Mouse (Mus musculus) liver (tissue): Measurements from ENCODE around the gene Cdk5r2.
A peak's percentile ranks its signal among the peaks of the same experiment; 100 is the strongest.

Experiments used
- DNase-seq: peaks from one replicate; pipeline ENCODE4 v3.0.0-alpha.2; 2020; ENCODE audit warnings: mixed read lengths

Cdk5r2 gene

DNA sequence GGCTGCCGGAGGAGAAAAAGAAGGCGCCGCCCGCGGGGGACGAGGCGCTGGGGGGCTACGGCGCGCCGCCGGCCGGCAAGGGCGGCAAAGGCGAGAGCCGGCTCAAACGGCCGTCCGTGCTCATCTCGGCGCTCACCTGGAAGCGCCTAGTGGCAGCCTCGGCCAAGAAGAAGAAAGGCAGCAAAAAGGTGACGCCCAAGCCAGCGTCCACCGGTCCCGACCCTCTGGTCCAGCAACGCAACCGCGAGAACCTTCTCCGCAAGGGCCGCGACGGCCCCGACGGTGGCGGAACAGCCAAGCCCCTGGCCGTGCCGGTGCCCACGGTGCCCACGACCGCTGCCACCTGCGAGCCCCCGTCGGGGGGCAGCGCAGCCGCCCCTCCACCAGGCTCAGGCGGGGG lies 422 bp downstream of the Cdk5r2 start:
- no peak for DNase-seq

DNA sequence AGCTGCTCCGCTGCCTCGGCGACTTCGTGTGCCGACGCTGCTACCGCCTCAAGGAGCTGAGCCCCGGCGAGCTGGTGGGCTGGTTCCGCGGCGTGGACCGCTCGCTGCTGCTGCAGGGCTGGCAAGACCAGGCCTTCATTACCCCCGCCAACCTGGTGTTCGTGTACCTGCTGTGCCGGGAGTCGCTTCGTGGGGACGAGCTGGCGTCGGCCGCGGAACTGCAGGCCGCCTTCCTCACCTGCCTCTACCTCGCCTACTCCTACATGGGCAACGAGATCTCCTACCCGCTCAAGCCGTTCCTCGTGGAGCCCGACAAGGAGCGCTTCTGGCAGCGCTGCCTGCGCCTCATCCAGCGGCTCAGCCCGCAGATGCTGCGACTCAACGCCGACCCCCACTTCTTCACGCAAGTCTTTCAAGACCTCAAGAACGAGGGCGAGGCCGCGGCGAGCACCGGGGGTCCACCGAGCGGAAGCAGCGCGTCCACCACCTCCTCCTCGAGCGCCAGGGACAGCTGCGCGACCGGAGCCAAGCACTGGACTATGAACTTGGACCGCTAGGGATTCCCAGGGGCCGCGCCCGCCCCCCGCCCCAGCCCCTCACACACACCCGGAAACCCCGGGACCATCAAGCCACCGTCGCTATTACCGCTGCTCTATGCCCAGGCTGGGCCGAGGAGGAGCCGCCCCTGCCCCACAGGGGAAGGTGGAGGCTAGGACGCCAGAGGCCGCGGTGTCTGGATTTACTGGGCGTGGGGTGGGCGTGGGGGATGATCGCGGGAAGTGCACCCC lies 1.1 kb downstream of the Cdk5r2 start:
- no peak for DNase-seq

DNA sequence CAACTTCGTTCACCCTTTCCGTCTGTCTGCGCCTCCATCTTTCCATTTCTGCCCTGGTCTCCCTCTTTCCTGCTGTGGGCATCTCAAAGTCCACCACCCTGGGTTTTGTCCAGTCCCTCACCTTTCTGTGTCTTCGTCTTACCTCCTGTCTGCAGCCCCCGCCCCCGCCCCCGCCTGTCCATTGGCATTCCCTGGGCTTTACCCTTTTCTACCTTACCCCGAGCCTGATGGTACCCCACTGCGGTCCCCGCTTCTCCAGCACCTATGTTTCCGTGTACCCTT lies 1.6 kb downstream of the Cdk5r2 start:
- no peak for DNase-seq

DNA sequence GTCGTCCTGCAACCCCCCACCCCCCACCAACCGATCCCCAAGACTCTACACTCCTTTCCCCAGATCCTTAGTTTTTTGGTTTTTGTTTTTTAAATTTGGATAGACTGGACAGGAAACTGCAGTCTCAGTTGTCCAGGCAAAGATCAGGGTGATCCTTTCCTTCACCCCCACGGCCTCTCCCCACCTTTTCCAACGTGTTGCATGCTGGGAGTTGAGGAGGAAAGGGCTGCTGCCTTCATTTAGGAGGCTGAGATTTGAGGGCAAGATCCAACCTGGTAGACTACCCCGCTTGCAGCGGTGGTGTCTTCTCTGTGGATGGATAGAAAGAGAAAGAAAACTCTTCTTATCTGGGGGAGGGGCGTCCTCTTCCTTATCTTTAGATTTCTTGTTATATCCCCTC lies 2.1 kb downstream of the Cdk5r2 start:
- no peak for DNase-seq

DNA sequence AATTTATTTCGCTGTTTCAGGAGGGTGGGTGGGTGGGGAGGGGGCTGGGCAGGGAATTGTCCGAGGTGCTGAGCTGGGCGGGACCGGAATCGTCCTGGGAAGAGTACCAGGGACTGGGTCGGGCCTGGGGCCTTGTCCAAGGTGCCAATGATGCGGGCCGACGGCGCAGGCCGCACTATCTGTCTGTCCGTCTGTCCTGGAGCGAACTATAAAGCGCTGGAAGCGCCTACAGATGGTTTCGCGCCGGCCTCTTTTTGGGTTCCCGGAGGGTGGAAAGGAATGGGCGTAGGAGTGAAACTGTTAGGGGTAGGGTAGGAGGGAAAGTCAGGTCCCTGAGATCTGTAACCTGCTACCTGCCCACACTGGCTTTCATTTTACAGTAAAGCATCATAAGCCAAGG lies 2.5 kb downstream of the Cdk5r2 start:
- no peak for DNase-seq

DNA sequence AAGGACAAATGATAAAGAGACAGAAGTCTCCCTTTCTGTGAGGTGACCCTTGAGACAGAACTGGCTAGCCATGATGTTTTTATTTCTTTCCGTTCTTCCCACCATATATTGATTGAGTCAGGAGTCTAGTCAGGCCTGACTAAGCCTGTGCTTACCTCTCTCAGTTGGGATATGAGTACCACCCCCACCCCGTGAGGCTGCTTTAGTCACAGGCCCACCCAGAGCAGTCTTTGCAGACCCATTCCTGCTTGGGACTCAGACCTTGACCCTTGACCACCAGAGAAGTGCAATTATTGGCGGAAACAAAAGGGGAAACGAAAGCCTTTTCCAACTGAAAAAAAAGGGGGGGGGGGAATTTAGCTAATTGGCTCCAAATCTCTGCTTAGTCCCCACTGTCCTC lies 2.9 kb downstream of the Cdk5r2 start:
- no peak for DNase-seq

DNA sequence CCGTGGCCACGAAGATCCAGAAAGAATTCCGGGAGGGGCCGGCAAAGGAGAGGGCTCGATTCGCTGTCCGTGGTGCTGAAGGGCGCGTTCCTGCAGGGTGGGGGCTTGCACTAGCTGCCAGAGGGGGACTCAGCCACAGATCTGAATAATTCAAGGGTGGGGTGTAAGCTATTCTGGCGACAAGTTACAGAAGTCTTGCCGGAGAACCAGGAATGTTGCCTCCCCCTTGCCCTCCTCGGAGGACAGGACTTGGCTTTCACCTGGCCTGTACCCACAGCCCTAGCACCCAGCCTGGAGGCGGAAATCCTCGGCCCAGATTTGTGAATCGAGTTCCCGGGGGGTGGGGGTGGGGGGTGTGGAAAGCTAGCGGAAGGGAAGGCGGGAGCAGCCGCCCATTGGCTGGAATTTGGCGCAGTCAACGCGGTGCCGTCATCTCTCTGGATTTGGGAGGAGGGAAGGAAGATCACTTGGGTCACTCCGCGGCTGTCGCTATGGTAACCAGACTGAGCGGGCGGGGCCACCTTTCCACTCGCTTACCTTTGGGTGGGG lies 3.5 kb downstream of the Cdk5r2 start:
- DNase-seq, result peak; percentile 53

DNA sequence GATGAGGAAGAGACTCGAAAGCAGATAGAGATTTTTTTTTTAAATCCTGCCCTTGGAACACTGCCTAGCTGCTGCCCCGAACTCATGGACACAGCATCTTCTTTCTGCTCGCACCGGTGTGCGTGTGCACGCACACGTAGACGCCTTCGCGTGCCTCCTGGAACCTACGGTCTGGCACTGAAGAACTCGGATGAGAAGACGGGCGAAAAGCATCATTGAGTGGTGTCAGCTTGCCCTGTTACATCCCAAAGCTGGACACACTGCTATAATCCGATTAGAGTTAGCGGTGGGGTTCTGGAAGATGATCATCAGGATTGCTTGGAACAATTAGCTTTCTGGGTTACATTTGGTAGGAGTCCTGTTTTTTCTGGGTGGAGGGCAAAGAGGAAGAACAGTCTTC lies 4.1 kb downstream of the Cdk5r2 start:
- DNase-seq, result no peak

DNA sequence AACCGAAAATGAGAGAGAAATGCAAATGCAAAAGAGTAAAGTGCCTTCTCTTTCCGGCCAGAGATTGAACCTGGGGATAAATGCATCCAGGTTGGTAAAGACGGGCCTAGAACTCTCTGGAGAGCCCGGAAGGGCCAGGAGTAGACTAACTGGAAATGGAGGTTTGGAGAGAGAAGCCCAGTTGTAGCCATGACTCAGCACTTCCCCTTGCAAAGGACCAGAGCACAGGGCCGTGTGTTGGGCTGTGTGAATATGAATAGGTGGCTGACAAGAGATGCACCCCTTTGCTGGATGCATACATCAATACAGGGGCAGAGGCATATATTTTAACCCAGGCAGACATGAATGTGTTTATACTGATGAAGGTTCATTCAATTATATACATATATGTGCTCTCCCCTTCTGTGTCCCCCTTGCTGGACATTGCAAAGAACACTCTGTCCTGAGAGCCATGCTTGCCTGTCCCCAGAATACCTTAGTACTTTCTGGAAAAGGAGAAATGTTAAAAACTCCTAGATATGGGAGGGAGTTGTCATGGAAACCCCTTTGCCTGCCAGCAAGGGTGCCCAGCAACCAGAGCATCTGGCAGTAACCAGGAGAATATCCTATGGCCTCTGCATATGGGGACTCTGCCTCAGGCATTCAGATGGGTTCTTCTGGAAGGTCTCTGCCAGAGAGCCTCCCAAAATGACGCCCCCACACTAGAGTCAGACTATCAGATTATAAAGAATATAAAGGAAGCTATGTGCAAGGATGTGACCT lies 4.7 kb downstream of the Cdk5r2 start:
- DNase-seq, result no peak

DNA sequence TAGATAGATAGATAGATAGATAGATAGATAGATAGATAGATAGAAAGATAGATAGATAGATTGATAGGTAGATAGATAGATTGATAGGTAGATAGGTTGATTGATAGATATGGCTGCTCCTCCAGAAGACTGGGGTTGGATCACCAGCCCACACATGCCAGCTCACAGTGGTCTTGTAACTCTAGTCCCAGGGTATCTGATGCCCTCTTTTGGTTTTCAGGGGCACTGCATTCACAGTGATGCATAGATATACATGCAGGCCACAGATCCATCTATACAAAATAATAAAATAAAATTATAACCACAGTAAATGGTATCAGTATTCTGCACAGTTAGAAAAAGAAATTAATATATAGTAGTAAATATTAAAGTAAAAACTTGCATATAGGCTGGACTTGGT lies 7.0 kb downstream of the Cdk5r2 start:
- DNase-seq, result no peak

DNA sequence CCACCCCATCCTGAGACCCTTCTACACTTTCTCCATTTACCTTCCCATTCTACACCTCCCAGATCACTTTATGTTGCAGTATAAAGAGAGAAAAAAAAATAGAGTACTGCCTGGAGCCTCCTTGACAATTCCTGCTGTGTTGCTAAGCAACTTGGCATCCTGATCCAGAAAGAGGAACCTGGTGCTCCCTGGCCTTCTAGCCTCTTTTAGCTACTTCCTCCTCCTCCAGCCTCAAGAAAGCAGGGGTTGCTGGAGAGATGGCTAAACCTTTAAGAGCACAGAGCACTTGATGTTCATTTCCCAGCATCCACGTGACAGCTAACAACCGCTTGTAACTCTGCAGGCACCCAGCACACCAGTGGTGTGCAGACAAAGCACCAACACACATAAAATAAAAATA lies 17.5 kb downstream of the Cdk5r2 start:
- DNase-seq, result no peak

DNA sequence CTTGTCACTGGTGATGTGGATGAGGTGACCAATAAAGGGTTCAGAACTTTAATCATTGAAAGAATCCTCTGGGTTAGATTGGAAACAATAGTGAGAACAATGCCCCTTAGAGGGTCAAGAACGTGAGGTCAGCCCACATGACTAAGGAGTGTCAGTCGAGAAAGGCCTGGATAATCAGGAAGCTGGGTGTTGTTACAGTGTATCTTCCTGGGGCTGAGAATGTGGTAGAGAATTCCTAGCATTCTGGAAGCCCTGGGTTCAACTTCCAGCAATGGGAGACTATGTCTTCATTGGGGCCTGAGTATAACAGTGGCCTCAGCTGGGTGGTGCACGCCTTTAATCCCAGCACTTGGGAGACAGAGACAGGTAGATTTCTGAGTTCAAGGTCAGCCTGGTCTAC lies 22.5 kb downstream of the Cdk5r2 start:
- DNase-seq, result no peak

DNA sequence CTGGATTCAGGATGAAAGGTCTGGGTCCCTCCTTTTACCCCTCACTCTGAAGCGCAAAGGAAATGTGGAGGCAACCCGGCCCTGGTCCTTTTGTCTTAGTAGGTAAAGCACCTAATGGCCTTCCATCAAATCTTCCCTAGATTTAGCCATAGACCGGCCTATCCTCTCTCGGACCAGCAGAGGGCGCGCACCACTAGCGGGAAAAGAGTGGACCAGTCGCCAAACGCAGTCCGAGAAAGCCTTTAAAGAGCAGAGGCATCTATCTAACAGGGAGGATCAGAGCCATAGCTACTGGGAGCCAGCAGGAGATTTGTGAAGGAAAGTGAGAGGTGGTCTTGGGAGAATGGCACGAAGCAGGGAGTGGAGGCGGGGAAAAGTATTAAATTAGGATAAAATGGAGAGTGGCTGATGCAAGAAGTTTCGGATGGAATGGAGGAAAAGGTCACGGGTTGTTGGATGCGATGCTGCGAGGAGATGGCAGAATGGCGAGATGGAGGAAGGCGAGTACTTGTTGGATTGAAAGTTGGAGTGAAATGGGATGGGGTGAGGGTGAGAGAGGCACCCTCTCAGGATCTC lies 26.1 kb downstream of the Cdk5r2 start:
- DNase-seq, result peak; percentile 64

DNA sequence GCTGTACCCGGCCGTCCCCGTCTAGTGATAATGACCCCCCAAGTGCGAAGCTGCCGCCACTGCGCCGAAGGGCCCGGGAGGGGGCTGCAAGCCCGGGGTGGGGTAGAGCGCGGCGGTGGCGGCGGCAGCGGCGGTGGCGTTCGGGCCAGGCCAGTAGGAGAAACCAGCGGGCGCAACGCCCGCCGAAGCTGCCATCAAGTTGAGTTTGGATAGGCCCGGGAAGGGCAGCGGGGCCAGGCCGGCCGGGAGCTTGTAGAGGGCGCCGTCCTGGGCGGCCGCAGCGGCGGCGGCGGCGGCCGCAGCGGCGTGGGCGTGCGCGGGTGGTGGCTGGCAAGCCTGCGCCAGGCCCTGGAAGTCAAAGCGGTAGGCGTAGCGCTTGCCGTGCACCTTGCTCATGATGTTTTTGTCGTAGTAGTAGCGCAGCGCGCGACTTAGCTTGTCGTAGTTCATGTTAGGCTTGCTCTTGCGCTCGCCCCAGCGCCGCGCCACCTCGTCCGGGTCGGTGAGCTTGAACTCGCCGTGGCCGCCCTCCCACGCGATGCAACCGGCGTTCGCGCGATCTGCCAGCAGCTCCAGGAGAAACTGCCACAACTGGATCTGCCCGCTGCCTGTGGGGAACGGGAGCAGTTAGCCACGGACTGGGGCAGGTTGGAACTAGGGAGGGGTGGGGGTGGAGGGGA lies 27.5 kb downstream of the Cdk5r2 start:
- no peak for DNase-seq

DNA sequence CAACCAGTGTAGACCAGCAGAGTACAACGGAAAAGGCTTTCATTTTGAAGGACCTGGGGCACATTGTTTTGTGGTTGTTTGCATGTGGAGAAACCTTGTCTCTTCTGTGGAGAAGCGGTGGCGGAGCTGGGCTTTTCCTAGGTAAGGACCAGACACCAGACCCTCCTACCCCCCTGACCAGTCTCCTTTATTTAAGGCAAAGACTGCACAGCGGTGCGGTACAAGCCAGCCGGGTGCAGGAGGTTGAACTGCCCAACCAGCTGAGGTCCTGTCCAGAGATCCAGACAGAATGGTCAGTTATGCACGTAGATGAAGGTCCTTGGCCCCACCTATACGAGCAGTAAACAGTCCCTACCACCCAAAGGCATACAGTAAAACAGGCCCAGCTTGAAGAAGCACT lies 28.1 kb downstream of the Cdk5r2 start:
- no peak for DNase-seq

DNA sequence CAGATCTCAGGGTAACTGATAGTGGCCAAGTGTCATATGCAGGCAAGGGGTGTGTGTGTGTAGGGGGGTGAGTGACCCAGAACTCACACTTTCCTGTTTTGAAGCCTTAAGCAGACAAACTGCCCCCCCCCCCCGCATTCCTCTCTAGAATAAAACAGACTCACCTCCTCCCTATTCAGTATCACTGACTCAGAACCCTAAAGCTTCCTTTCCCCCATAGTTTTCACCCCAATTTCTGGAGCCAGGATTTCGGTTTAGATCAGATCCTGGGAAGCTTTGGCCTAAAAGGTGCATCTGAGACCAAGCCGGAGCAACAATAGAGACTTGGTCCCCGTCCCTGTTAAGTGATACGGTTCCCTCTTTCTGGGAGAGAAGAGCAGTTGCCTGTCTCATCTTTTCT lies 28.7 kb downstream of the Cdk5r2 start:
- DNase-seq, result no peak

DNA sequence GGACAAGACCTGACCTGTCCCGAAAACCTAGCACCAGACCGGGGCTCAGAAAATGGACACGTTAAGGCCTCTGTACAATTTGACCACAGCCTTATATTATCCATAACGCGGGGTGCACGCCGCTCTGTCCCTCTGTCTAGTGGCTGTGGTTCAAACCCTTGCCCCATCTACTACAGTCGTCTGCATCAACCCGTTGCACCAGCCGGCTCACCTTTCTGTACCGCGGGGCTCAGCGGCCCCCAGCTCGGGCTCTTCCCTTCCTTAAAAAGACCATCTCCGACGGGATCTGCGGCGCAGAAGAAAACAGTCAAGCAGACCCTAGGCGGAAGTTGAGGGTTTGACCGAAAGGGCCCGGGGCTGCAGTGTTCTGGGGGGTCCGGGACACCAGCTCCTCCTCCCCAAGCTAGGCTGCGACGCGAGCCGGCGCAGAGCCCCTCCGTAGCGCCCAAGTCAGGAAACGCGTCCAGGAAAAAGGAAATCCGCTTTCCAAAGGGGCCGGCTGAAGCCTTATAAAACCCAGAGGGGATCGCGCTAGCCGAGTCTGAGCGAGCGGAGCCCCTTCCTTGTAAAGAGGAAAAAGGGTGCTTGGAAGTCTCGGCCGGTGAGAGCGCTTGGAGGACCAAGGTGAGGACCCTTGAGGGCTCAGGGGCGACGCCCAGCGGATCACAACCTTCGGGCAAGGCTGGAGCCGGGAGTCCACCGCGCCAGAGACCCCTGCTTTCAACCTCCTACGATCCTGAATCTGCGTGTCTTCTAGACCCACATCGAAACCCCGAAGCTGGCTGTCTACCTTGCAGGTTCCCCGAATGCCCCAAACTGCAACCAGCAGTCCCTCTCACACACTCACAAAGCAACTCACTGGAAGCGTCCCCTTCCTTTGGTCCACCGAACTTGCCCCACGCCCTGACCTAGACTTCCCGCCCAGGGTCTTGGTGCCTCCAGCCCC lies 29.7 kb downstream of the Cdk5r2 start:
- no peak for DNase-seq

DNA sequence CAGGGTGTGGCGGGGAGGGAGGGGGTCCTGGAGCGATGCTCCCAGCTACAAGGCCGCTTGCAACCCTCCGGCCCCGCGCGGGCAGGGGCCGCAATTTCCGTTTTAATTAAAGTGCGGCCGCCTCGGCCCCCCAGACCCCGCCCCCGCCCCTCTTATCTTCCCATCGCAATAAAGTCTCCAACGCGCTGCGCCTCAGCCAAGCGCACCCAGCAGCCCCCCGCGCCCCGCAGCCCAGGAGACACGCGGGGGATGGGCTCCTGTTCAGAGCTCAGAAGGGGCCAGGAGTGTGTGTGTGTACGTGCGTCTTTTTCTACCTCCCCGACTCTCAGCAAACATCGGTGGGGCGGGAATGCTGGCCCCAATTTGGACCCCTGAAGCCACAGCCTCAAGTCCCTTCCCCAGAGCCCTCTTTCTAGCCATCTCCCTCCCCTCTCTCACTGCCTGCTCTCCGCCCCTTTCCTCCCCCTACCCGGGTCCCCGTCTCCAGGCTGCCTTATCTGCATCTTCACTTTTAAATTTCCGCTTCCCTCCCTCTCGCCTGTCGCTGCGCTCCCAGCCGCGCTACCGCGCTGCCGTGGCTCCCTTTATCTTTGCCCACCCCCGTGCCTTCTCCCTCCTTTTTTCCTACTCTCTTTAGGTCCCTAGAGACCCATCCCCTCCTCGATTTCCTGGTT lies 30.8 kb downstream of the Cdk5r2 start, which contains the start of gene Fev:
Gene Fev (minus strand): TSS at position 51 of the 674 bp plus-strand sequence.
- no peak for DNase-seq

DNA sequence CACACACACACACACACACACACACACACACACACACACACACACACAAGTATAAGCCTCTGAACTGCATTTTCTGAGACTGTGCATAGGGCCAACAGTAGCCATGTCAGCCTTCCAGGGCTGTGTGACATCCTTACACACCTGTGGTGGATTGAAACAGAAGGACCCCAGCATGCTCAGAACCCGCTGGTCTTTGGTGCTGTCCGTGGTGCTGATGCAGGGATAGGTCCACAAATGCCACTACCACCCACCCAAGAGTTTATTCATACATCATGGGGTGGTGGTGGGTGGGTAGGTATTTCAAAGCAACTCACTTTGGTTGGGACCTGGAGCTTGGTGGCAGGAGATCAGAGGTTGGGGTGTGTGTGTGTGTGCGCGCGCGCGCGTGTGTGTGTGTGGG lies 36.8 kb downstream of the Cdk5r2 start:
- peak; percentile 53 for DNase-seq

DNA sequence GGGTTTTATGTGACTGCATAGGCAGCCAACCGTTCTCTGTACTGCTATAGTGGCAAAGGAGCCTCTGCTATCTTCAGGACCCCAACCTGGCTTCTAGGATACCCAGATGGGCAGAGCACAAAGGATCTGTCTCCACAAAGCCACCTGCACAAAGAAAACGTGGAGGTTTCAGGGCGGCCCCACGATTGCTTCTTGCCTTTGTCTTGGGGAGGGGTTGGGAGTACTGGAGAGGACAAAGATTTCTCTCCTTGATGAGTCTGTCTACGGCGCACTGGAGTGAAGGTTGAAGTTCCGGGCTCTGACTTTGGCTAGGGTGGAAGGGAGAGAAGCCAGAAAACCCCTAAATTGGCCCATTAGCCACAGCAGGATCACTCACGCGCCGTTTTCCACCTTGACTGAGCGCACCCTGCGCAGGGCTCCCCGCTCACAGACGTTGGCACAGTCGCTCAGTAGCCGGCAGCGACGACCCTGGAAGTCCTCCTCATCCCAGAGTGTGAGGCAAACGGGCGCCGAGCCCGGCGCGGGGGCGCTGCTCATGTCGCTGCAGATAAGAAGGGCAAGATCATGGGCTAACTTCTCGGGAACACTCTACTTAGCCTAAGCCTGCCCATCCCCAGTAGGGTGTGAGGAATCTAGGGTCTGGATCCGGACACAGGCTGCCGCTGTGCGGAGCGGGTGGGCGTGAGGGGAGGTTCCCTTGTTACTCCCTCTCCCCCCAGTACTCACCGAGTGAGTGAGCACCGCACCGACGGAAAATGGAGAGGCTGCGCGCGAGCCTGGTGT lies 37.8 kb downstream of the Cdk5r2 start:
- no peak for DNase-seq
